Mouse (Mus musculus) adrenal gland, adult 2 months (tissue): Measurements from ENCODE around the gene Tmigd3. TPM values are rescaled to one million over a fixed set of nuclear protein-coding genes. Genes with fewer than 3 reads are reported as not detected.

Experiments used
- DNase-seq: peaks from one replicate; pipeline ENCODE4 v3.0.0; 2021
- polyA plus RNA-seq: library from polyadenylated mRNA; depleted of rRNA; stranded (reverse); fragments of >200 nt; gene quantifications from 2 replicates; pipeline ENCODE4 v1.2.3, GENCODE M21; 2012; rRNA removed
- total RNA-seq, 2 experiments: library from RNA; stranded (reverse); gene quantifications; 2 replicates each; pipeline ENCODE4 v1.2.3; 2021

Tmigd3 gene
- total and polyA plus RNA-seq, 3 experiments: not detected

GRCm38 (mm10) chr3:105933926-105934325 lies 63.2 kb downstream of the Tmigd3 start:
- no peak for DNase-seq

DNA sequence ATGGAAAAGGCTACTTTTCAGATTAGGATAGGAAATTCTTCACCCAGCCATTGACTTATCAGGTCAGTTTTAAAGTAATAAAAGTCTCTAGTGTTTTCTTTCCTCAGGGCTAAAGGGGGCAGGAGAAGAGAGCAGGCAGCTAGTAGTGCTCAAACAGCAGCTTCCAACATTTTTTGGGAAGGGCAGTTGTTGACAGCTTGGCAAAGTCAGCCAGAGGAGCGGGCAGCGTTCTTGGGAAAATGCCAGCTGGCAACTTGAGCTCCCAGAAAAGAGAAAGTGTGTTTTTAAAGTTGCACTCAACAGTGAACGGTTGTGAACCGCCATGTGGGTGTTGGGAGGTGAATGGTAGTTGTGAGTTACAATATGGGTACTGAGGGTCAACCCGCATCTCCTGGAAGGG lies 64.3 kb downstream of the Tmigd3 start:
- DNase-seq: peak; percentile 43

DNA sequence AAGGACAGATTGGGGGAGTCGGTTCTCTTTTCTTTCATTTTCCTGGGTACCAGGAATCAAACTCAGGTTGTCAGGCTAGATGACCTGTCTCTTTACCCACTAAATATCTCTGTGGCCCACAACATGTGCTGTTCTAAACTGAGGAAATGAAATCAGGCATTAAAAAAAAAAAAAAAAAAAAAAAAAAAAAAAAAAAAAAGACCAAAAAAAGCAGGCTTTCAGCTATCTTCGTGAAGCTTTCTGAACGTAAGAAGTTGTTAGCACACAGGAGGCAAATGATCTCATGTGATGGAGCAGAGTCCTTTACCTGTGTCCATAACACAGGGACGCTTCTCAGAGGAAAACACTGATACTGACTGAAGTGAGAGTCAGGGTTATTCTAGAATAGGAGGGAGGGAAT lies 65.4 kb downstream of the Tmigd3 start:
- no peak for DNase-seq

- no peak for DNase-seq
Measured at GRCm38 (mm10) chr3:105951348-105951747, 80.6 kb downstream of the Tmigd3 start.

DNA sequence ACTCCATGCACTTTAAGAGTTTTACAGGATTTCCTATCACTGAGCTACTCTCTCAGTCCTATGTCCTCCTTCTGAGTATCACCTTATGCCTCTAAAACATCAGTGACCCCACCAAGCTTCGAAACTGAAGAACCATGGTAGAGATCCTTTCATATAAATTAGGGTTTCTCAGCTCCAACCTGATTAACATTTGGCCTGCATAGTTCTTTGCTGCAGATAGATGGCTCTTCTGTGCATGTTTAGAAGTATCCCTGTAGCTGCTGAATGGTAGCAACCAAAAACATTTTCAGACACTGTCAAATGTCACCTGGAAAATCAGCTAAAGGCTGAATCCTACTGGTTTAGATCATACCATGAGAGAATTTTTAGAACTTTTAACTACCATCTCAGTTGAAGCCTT lies 86.5 kb downstream of the Tmigd3 start:
- no peak for DNase-seq

- no peak for DNase-seq
Measured at GRCm38 (mm10) chr3:105958204-105958603, 87.5 kb downstream of the Tmigd3 start.

GRCm38 (mm10) chr3:105958974-105959580 lies 88.4 kb downstream of the Tmigd3 start, which contains the start of gene Wdr77:
Gene Wdr77, plus strand, starts transcription at chr3:105959369.
- peak; percentile 97 for DNase-seq

- DNase-seq: no peak
Measured at GRCm38 (mm10) chr3:105959585-105959984, 88.9 kb downstream of the Tmigd3 start.

GRCm38 (mm10) chr3:105959999-105960398 lies 89.3 kb downstream of the Tmigd3 start, which contains the start of gene Atp5f1:
Gene Atp5f1, minus strand, starts transcription at chr3:105960099.
- DNase-seq: no peak

- DNase-seq: no peak
Measured at GRCm38 (mm10) chr3:105960700-105961099, 90.0 kb downstream of the Tmigd3 start.

DNA sequence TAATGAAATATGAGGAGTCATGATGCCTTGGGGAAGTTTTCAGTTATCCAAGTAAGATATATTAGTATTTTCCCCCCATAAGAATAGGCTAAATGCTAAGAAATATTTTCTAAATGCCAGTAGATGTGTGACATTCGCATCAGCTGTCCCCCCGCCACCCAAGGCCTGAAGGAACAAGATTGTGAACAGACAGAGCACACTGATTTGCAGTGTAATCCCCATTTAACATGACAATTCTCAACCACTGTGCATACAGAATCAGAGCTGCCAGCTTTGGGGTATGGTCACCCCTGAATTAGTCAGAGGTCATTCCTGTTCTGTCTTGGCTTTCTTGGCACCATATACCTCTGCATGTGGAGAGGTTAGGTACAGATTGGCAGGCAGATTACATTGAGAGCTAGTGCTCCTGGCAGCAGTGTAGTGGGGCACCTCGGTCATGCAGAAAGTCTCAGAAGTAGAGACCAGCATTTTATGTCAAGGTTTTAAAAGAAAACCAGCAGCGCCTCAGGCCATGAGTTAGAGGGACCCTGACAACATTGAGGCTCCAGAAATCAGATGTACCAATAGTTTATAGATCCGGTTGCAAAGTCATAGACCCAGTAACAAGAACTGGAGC lies 101.2 kb downstream of the Tmigd3 start:
- DNase-seq: no peak

DNA sequence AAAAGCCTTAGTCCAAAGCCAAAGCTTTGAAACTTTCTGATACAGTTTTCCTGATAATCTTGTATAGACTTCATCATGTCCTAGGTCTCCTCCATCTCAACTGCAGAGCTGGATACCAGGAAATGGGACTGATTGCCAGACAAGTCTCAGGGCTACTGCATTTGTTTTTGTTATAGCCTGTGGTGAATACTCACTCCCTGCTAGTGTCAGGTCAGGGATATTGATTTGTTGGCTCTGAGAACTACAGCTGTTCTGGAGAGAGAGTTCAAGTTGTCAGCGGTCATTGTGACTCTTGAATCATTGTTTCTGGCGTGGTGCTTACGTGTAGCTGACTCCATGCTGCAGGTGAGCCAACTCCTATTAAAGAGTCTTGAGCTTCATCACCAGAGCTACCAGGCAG lies 102.7 kb downstream of the Tmigd3 start, which contains the start of gene Ovgp1:
Gene Ovgp1, plus strand, starts transcription at position 301 of the 400 bp plus-strand sequence.
- no peak for DNase-seq

Other genes with a start within 250 kb of the Tmigd3 start
- gene Ddx20, start 183.3 kb upstream of the Tmigd3 start, total RNA-seq: 10 to 100 TPM; 16.9 to 17.0 TPM
- 25.4 and 26.4 TPM in 2 replicates for gene Ddx20, start 183.3 kb upstream of the Tmigd3 start, polyA plus RNA-seq
- 1 to 10 TPM; 1.3 to 3.6 TPM for gene Inka2, start 166.3 kb upstream of the Tmigd3 start, total RNA-seq
- gene Inka2, start 166.3 kb upstream of the Tmigd3 start, polyA plus RNA-seq: 0.54 and 0.91 TPM in 2 replicates
- 100 to 1,000 TPM; 143 to 188 TPM for gene Rap1a, start 69.6 kb upstream of the Tmigd3 start, total RNA-seq
- gene Rap1a, start 69.6 kb upstream of the Tmigd3 start, polyA plus RNA-seq: 1.5 and 1.6 TPM in 2 replicates
- under 1 TPM; 0.12 to 0.35 TPM for gene Adora3, start within 50 bp of the Tmigd3 start, total RNA-seq
- gene Adora3, start within 50 bp of the Tmigd3 start, polyA plus RNA-seq: 0.18 and 0.28 TPM in 2 replicates
- gene I830077J02Rik, start 61.8 kb downstream of the Tmigd3 start, total RNA-seq: 1 to 10 TPM in 1 of 2 experiments, under 1 TPM in 1; 0.29 to 1.7 TPM
- 0.43 and 0.56 TPM in 2 replicates for gene I830077J02Rik, start 61.8 kb downstream of the Tmigd3 start, polyA plus RNA-seq
- gene Wdr77, start 88.5 kb downstream of the Tmigd3 start, total RNA-seq: 10 to 100 TPM; 63.8 to 68.6 TPM
- 19.8 and 23.4 TPM in 2 replicates for gene Wdr77, start 88.5 kb downstream of the Tmigd3 start, polyA plus RNA-seq
- gene Atp5f1, start 89.2 kb downstream of the Tmigd3 start, total RNA-seq: 100 to 1,000 TPM; 364 to 394 TPM
- 191 and 198 TPM in 2 replicates for gene Atp5f1, start 89.2 kb downstream of the Tmigd3 start, polyA plus RNA-seq
- 1 to 10 TPM in 1 of 2 experiments, under 1 TPM in 1; 0.38 to 1.1 TPM for gene Ovgp1, start 102.8 kb downstream of the Tmigd3 start, total RNA-seq
- gene Ovgp1, start 102.8 kb downstream of the Tmigd3 start, polyA plus RNA-seq: 0.58 and 0.77 TPM in 2 replicates
- gene Pifo, start 143.7 kb downstream of the Tmigd3 start, total RNA-seq: not detected
- not detected in 2 replicates for gene Pifo, start 143.7 kb downstream of the Tmigd3 start, polyA plus RNA-seq
- not detected for gene Chil5, start 161.9 kb downstream of the Tmigd3 start, total RNA-seq
- not detected in 2 replicates for gene Chil5, start 161.9 kb downstream of the Tmigd3 start, polyA plus RNA-seq
- not detected for gene Chia1, start 242.3 kb downstream of the Tmigd3 start, total RNA-seq
- 0.59 TPM in 1 of 2 replicates, not detected in the other for gene Chia1, start 242.3 kb downstream of the Tmigd3 start, polyA plus RNA-seq